Mouse (Mus musculus): Measurements from ENCODE around the gene Trpm8. TPM values are rescaled to one million over a fixed set of nuclear protein-coding genes. Genes with fewer than 3 reads are reported as not detected.

Trpm8 gene
- polyA plus RNA-seq, 1 experiment from 2014 or later, result not detected

- Histone ChIP-seq H3K36me3 (no peaks in the 10 kb centered on the region), H3K4me2 (no peak overlapping the region), H3K27me3 (replicated peaks) (no peaks in the 10 kb centered on the region), H3K9me3 (replicated peaks) (peaks cover 79% of the 10 kb centered on the region), H3K9ac (no peak overlapping the region), H3K4me1 (no peaks in the 10 kb centered on the region), H3K4me3 (no peak overlapping the region), H3K27ac (no peak overlapping the region)
- WGBS (ENCODE audit: insufficient replicate concordance), result 62% methylated on average over 5 of the region's 5 CpGs
- ATAC-seq, result no peak
Measured at GRCm38 (mm10) chr1:88250023-88250422, 27.4 kb upstream of the Trpm8 start.

DNA sequence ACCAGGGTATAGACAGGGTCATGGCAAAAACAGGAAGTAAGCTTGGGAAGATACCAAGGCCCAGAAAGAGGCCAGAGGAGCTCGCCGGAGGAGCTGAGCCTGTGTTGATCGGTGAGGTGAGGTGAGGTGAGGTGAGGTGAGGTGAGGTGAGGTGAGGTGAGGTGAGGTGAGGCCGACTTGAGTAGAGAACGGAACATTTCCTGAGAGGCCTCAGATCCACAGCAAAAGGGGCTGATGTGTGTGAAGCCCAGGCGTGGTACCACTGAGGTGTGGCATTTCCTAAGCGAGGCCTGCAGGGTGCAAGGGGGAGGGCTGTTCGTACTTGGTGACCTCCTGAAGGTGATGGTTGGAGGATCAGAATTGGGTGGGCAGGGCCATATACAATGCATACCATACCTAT is 24.4 kb upstream of the Trpm8 start:
- H3K27ac ChIP-seq, result no peak overlapping the region
- no peak overlapping the region for H3K9ac ChIP-seq
- WGBS (ENCODE audit: insufficient replicate concordance), result 60% methylated on average over 8 of the region's 8 CpGs
- no peaks in the 10 kb centered on the region for H3K27me3 ChIP-seq (replicated peaks)
- H3K4me3 ChIP-seq, result no peak overlapping the region
- no peaks in the 10 kb centered on the region for H3K36me3 ChIP-seq
- ATAC-seq, result peak; percentile 7; the same call in 1 of the 2 replicates
- H3K4me2 ChIP-seq, result no peak overlapping the region
- no peaks in the 10 kb centered on the region for H3K4me1 ChIP-seq
- H3K9me3 ChIP-seq (replicated peaks), result peaks cover 68% of the 10 kb centered on the region

GRCm38 (mm10) chr1:88253540-88253939 is 23.9 kb upstream of the Trpm8 start:
- Histone ChIP-seq H3K4me1 (no peaks in the 10 kb centered on the region), H3K36me3 (no peaks in the 10 kb centered on the region), H3K27ac (no peak overlapping the region), H3K27me3 (replicated peaks) (no peaks in the 10 kb centered on the region), H3K9ac (no peak overlapping the region), H3K9me3 (replicated peaks) (peaks cover 64% of the 10 kb centered on the region), H3K4me3 (no peak overlapping the region), H3K4me2 (no peak overlapping the region)
- WGBS (ENCODE audit: insufficient replicate concordance), result 58% methylated on average over 6 of the region's 6 CpGs
- ATAC-seq, result no peak

GRCm38 (mm10) chr1:88254793-88255465 is 22.5 kb upstream of the Trpm8 start:
- Histone ChIP-seq H3K36me3 (peaks cover 3% of the 10 kb centered on the region), H3K4me3 (no peak overlapping the region), H3K9me3 (replicated peaks) (peaks cover 50% of the 10 kb centered on the region), H3K27me3 (replicated peaks) (no peaks in the 10 kb centered on the region), H3K4me2 (no peak overlapping the region), H3K4me1 (peaks cover 9% of the 10 kb centered on the region), H3K27ac (no peak overlapping the region), H3K9ac (no peak overlapping the region)
- ATAC-seq, result no peak
- 67% methylated on average over 12 of the region's 12 CpGs for WGBS (ENCODE audit: insufficient replicate concordance)

DNA sequence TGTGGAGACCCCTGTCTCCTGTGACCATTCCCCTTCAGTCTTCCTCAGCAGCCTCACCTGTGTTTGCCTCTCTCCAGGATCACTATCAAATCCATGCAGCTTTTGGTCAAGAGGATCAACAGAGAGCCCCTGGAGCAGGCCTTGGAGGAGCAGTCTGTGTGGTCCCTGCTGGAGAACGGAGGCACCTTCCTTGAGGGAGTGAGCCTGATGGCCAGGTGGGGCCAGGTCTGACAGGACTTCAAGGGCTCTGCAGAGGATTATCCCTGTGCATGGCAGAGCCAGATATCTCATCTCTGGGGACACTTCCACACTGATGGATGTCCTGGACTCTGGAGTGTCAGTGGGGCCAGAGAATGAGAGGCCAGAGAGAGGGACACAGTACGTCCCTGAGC is 22.0 kb upstream of the Trpm8 start:
- ATAC-seq, result no peak
- no peak overlapping the region for H3K9ac ChIP-seq
- H3K27me3 ChIP-seq (replicated peaks), result no peaks in the 10 kb centered on the region
- no peak overlapping the region for H3K4me3 ChIP-seq
- H3K27ac ChIP-seq, result no peak overlapping the region
- H3K36me3 ChIP-seq, result peaks cover 8% of the 10 kb centered on the region
- peaks cover 45% of the 10 kb centered on the region for H3K9me3 ChIP-seq (replicated peaks)
- H3K4me1 ChIP-seq, result peaks cover 15% of the 10 kb centered on the region
- H3K4me2 ChIP-seq, result no peak overlapping the region
- WGBS (ENCODE audit: insufficient replicate concordance), result 46% methylated on average over 2 of the region's 2 CpGs

- no peak overlapping the region for H3K4me2 ChIP-seq
- H3K27me3 ChIP-seq (replicated peaks), result no peaks in the 10 kb centered on the region
- ATAC-seq, result no peak
- peaks cover 15% of the 10 kb centered on the region for H3K36me3 ChIP-seq
- H3K4me1 ChIP-seq, result peaks cover 22% of the 10 kb centered on the region
- WGBS (ENCODE audit: insufficient replicate concordance), result 66% methylated on average over 13 of the region's 13 CpGs
- no peak overlapping the region for H3K27ac ChIP-seq
- H3K9me3 ChIP-seq (replicated peaks), result peaks cover 38% of the 10 kb centered on the region
- no peak overlapping the region for H3K4me3 ChIP-seq
- H3K9ac ChIP-seq, result no peak overlapping the region
Measured at GRCm38 (mm10) chr1:88255989-88256754, 21.3 kb upstream of the Trpm8 start.

- Histone ChIP-seq H3K36me3 (peaks cover 24% of the 10 kb centered on the region), H3K4me1 (peaks cover 30% of the 10 kb centered on the region), H3K27ac (no peak overlapping the region), H3K9me3 (replicated peaks) (peaks cover 36% of the 10 kb centered on the region), H3K4me3 (no peak overlapping the region), H3K27me3 (replicated peaks) (no peaks in the 10 kb centered on the region), H3K4me2 (no peak overlapping the region), H3K9ac (no peak overlapping the region)
- no peak for ATAC-seq
- WGBS (ENCODE audit: insufficient replicate concordance), result 63% methylated on average over 10 of the region's 10 CpGs
Measured at GRCm38 (mm10) chr1:88256886-88257663, 20.4 kb upstream of the Trpm8 start.

DNA sequence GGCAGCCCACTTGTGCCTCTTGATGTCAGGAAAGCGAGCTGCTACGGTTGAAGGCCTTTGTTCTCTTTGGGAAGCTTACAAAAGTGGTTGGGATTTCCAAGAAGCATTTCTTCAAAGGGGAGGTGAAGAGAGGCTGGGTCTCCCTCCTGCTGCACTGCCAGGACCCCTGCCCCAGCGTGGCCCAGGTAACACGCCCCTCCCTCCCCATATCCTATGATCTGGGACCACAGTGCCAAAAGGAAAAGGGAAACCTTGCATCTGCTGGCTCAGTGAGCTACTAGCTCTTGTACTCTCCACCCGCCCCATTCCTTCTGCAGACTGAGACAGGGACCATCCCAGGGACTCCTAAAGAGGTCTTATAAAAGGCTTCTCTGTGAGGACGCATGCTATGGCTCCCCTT is 19.8 kb upstream of the Trpm8 start:
- no peak for ATAC-seq
- peaks cover 30% of the 10 kb centered on the region for H3K9me3 ChIP-seq (replicated peaks)

DNA sequence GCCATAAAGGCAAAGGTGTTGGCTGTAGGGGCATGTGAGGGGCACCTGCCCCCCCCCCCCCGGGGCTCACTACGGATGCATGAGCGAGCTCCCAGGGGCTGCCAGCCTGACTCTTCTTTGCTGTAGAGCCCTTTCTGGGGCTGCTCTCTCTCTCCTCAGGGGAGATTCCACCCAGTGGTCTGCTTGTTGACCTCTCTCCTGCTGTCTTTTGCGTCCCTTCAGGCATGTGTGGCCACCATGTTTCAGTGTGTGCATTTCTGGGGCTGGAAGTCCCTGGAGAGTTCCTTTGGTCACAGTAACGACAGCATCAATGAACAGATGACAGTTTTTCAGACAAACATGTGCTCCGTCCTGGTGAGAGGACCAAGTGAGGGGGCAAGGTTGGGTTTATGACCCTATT is 19.1 kb upstream of the Trpm8 start:
- H3K4me1 ChIP-seq, result peaks cover 39% of the 10 kb centered on the region
- no peak overlapping the region for H3K27ac ChIP-seq
- WGBS (ENCODE audit: insufficient replicate concordance), result 60% methylated on average over 6 of the region's 6 CpGs
- no peak overlapping the region for H3K4me3 ChIP-seq
- peaks cover 25% of the 10 kb centered on the region for H3K9me3 ChIP-seq (replicated peaks)
- no peak overlapping the region for H3K9ac ChIP-seq
- no peak overlapping the region for H3K4me2 ChIP-seq
- H3K27me3 ChIP-seq (replicated peaks), result no peaks in the 10 kb centered on the region
- ATAC-seq, result no peak
- peaks cover 37% of the 10 kb centered on the region for H3K36me3 ChIP-seq

More for the DNA sequence above, 19.8 kb upstream of the Trpm8 start:
- Histone ChIP-seq H3K9ac (no peak overlapping the region), H3K27ac (no peak overlapping the region), H3K4me1 (peaks cover 36% of the 10 kb centered on the region), H3K4me3 (no peak overlapping the region), H3K27me3 (replicated peaks) (no peaks in the 10 kb centered on the region), H3K4me2 (no peak overlapping the region), H3K36me3 (peaks cover 30% of the 10 kb centered on the region)
- 68% methylated on average over 6 of the region's 6 CpGs for WGBS (ENCODE audit: insufficient replicate concordance)

GRCm38 (mm10) chr1:88258881-88259642 is 18.4 kb upstream of the Trpm8 start:
- H3K27me3 ChIP-seq (replicated peaks), result no peaks in the 10 kb centered on the region
- H3K4me3 ChIP-seq, result no peak overlapping the region
- peak; percentile 5; the same call in 1 of the 2 replicates for ATAC-seq
- no peak overlapping the region for H3K27ac ChIP-seq
- H3K9me3 ChIP-seq (replicated peaks), result peaks cover 25% of the 10 kb centered on the region
- peaks cover 39% of the 10 kb centered on the region for H3K4me1 ChIP-seq
- H3K9ac ChIP-seq, result no peak overlapping the region
- H3K36me3 ChIP-seq, result peaks cover 44% of the 10 kb centered on the region
- WGBS (ENCODE audit: insufficient replicate concordance), result 56% methylated on average over 8 of the region's 8 CpGs
- no peak overlapping the region for H3K4me2 ChIP-seq

- ATAC-seq, result peak; percentile 5; the same call in 1 of the 2 replicates
- H3K4me1 ChIP-seq, result peaks cover 39% of the 10 kb centered on the region
- 0 out of 2 replicates have a peak overlapping the region, but pooled peaks have one; percentile 0 for H3K27ac ChIP-seq
- peaks cover 19% of the 10 kb centered on the region for H3K9me3 ChIP-seq (replicated peaks)
- WGBS (ENCODE audit: insufficient replicate concordance), result 69% methylated on average over 4 of the region's 4 CpGs
- H3K36me3 ChIP-seq, result peaks cover 50% of the 10 kb centered on the region
- H3K4me3 ChIP-seq, result no peak overlapping the region
- H3K4me2 ChIP-seq, result no peak overlapping the region
- H3K9ac ChIP-seq, result no peak overlapping the region
- no peaks in the 10 kb centered on the region for H3K27me3 ChIP-seq (replicated peaks)
Measured at GRCm38 (mm10) chr1:88259643-88260024, 17.8 kb upstream of the Trpm8 start.
